Mouse (Mus musculus) layer of hippocampus, adult 9-10 months (tissue): ENCODE data around the gene Gm9195.

Experiments
- DNase-seq: peaks from one replicate; pipeline ENCODE4 v3.0.0; 2022; ENCODE audit warnings: low spot score

The Gm9195 gene

DNA sequence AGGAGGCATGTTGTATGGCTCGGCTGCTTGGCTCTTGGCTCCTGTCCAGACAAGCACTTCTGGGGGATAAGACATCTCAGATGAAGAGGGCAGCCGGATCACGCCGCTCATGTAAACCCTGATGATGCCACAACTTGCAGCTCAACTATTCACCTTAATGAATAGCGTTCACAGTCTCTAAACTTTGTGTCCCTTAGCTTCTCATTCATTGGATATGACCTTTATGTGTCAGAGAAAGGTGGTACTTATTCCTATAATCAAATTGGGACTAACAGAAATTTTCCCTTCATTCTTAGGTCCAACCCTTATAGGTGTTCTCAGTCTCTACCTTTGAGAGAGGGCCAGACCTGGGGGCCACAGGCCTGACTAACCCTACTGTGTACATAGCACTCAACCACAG is at the start of gene Gm9195:
Gm9195 (minus strand) TSS at position 101 of the 400 bp plus-strand sequence.
- DNase-seq, result no peak

DNA sequence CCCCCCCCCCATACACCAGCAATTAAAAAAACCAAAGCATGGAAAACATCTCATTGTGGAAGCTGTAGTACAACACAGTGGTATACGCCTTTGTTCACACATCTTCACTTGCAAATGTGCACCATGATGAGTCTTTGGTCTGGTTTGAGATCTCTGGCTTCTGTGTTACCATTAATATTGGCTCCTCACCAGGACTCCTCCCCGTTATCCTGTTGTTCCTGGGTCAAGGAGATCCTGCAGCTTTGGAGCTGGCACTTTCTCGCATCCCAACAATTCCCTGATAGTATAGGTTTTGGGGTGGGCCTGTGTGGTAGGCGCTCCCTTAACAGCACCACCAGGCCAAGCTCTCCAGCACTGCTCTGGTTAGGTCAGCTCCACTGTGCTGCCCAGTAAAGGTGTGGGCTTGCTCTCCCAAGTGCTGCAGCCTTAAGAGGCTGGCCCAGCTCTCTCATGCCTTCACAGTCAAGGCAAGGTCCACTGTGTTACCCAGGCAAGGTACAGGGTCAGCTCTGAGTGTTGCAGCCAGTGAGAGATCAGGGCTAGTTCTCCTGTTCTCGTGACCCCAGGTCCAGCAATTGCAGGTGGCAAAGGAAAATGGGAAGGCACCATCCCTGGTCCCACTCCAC is 44.9 kb upstream of the Gm9195 start:
- DNase-seq, result no peak

DNA sequence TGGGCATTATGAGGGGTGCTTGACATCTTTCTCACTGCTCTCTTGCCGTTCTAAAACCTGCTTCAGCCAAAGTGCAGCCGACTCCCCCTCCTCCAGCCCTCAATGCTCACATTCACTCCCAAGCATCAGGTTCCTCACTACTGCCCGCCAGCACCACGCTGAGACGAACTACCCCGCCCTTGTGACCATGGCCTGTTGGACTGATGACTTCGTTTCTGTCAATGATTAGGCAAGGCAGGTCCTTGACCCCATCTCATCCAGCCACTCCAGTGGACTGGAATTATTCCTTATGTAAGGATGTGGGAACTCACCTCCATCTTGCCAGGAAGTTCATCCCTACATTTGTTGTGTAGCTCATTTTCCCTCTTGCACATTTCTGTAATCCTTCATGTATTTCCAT is 42.2 kb upstream of the Gm9195 start:
- no peak for DNase-seq

DNA sequence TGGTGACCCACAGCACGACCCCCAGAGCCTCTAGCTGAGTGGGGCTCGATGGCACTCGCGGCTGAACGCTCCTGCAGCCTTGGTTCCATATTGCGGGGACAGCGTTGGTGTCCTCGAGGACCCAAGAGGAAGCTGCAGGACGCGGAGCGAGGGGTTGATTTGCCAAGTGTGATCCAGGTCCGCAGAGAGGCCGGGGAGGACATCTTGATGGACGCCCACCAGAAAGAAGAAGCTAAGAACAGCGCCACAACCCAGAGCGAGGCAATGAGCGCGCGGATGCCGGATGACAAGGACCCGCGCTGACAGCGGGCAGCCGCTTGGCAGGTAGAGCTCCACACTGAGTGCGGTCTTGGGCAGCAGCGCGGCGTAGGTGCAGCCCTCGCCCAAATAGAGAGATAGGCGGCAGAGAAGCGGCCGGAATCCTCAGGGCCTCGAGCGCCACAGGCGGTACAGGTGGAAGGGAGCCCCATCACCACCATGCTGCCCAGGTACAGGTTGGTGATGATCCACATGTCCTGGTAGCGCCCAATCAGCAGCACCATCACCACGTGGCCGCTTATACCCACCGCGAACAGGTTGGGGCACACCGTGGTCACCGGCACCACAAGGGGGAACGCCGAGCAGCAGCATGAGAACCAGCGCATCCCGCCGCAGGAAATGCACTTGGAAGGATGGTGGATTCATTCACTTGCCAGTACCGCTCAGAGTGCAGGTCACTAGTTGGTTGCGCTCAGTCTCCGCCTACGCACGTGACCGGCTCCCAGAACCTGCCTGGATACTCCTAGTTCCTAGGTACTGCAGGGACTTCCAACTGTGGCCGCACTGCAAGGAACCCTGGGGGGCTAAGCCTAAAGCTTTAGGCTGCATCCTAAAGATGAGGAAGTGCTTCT is 40.6 kb upstream of the Gm9195 start:
- DNase-seq, result no peak

DNA sequence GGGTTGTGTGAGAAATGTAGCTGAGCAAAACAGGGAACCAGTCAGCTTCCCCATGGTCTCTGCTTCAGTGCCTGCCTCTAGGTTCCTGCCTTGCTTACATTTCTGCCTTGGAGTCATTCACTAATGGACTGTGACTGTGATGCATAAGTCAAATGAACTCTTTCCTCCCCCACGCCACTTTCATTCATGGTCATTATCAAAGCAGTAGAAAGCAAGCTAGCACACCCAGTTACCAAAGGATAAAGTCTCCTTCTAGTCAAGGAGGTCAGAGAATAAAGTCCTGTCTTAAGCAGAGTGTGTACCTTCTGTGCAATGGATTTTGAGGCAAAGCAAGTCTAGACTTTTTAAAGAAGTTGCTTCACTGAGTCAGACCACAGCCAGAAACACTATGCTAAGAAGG is 35.5 kb upstream of the Gm9195 start:
- DNase-seq, result no peak

DNA sequence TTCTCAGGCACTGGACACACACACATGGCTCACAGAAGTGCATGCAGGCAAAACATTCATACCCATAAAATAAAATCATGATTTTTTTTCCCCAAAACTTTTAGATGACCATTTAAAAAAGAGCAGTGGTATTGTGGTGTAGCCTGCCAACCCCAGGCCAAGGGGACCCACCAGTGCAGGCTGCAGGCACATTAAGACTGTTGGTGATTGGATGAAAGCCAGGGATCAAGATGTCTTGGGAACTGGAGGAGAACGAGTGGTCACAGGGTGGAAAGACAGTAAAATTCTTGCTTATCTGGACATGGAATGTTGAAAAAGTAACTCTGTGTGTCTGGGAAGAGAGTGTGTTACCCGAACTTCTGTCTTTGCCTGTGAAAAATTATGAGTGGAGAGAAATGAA is 27.9 kb upstream of the Gm9195 start:
- DNase-seq, result no peak

DNA sequence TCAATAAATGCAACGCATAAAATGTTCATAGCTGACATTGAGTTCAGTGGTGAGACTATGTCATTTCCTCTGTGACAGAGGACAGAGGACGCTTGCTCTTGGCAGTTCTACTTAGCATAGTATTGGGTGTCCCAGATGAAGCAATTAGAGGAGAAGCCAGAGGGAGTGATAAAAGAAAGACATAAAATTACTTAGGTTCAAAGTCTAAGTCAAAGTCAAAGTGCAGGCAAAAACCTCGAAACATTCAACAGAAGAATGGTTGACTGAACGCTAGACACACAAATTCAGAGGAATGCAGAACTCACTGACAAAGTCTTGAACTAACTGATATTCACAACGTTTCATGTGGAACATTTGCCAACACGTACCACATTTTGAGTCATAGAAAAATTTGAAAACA is 27.1 kb upstream of the Gm9195 start:
- no peak for DNase-seq

DNA sequence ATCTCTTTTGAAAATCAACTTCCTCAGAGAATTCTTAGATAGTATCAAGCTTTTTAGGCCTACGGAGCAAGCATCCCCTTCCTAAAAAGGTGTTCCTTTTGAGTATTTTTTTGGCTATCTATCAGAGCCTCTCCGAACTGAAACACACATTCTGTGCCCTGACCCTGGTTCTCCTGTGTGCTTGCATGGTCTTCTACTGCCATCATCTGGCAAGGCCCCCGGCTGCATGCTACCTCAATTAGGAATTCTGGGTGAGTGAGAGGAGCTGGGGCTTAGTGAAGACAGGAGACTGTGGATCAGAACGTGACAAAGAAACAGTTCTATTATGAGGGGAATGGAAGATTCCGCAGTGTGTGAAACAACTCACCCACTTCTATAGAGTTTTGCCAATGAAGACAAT is 24.7 kb upstream of the Gm9195 start:
- peak; percentile 20 for DNase-seq

DNA sequence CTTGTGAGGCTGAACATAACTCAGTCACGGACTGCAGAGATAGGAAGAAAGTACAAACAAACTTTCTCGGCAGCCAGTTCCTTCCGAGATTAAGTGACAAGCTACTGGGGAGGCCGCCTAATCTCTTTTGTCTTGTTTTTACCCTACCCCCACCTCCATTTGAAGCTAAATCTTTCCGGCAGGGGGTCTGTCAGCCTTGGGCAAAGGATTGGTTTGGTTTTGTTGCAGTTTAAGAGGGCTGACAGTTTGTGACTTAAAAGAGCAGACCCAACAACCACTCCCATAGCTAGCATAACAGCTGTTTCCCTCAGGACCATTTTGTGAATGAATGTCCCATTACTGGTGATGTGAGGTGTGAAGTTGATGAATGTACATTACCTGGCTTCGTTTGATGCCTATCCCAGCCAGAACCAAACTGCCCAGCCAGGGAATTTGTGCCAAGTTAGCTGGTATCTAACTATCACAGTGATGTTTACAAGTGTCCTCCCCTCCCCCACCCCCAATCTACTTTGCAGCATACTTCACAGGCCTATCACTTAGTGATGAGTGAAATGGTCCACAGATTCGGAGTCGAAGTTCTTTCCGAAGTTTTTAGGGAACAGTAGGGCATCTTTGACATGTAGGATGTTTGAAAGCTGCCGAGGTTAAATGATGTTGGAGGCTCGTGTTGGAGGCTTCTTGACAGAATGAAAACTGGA is 15.2 kb upstream of the Gm9195 start:
- no peak for DNase-seq

DNA sequence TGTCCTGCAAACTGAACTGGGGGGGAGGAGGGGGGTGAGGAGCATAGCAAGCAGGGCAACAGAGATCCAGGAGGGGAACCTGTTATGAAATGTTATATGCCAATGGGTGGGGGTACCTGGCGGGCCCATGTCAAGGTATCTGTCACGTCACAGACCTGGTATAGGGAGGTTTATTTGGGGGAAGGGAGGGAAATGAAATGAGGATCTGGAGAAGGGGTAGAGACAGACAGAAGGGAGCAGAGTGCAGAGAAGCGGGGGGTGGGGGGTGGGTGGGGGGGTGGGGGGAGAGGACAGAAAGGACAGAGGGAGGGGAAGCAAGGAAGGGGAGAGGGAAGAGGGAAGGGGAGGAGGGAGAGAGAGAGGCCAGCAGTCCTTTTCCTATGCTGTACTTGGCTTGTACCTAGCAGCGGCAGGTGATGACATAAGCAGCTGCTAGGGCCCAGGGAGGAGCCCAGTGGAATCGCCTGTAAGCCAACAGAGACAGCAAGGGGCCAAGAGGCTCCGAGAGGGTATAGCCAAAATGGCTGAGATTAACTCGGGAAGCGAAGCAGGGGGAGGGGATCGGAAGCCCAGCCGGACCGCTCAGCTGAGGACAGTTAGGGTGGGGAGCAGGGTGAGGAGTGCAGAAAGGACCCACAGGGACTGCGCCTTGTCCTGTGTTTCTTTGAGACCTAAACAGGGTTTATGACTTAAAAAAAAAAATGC is 14.5 kb upstream of the Gm9195 start:
- DNase-seq, result no peak

DNA sequence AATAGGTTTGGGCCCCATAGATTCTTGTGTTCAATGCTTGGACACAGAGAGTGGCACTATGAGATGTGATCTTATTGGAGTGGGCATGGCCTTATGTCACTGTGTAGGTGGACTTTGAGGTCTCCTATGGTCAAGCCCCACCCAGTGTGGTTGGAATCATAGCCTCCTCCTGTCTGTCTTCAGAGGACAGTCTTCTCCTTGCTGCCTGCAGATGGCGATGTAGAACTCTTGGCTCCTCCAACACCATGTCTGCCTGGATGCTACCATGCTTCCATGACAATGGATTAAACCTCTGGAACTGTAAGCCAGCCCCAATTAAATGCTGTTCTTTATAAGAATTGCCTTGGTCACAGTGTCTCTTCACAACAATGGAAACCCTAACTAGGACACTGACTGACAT is 13.3 kb upstream of the Gm9195 start:
- DNase-seq, result no peak

DNA sequence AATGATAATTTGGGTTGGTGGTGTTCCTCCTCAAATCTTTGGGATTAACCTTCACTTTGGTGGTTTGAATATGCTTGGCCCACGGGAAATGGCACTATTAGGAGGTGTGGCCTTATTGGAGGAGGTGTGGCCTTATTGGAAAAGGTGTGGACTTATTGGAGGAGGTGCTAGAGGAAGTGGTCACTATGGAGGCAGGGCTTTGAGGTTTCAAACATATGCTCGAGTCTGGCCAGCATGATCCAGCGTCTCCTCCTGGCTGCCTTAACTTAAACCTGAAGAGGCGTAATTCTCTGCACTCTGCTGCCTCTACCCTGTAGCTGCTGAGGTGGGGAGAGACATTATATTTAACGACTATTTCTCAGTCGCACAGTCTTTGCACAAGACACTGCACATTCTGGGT is 11.6 kb upstream of the Gm9195 start:
- no peak for DNase-seq

DNA sequence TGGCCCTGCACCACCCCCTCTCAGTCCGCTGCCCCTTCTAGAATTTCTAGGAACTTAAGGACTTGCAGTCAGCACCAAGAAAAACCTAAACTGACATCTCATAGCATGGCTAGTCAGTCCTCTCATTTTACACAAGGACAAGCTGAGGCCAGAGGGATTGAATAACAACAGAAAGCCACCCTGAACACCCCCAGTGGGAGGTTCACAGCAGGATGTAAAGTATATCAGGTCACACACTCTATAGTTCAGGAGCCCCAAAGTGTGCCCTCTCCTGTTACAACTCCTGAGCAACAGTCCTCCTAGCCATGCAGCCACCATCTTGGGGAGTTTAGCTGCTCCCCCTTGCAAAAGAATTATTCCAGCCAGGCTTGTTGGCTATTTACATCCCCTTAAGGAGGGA is 2.1 kb upstream of the Gm9195 start:
- no peak for DNase-seq

DNA sequence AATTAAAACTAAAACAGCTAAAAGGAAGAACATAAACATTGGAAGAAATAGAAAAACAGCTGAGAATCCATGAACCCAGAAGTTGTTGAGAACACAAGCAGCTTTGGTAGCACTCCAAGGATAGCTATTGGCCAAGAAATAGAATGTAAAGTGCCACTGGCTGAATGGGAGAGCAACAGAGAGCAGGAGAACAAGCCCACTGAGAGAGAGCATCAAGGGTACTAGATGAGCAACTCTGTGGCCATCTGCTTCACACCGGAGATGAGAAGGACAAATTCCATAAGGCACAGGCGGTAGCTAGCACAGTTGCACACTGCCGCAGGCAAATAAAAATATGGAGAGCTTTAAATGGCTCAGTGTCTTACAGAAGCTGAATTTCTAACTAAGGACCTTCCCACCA is 1.3 kb downstream of the Gm9195 start:
- DNase-seq, result no peak

DNA sequence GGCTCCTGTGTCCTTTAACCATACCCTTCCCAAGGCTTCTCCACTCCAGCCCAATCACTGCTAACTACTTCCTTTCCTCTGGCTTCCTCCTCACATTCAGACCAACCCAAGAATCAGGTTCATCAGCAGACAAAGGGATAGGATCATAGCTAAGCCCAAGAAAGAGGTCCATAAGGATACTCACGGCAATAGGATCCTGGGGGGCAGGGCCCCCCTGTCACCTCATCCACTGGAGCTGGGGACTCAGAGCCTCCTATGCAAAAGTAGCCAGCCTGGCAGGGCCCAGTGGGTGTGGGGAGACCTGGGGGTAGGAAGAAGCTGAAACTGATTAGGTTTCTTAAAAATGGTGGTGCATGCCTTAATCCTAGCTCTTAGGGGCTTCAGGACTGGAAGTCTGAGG is 17.1 kb downstream of the Gm9195 start:
- DNase-seq, result no peak

DNA sequence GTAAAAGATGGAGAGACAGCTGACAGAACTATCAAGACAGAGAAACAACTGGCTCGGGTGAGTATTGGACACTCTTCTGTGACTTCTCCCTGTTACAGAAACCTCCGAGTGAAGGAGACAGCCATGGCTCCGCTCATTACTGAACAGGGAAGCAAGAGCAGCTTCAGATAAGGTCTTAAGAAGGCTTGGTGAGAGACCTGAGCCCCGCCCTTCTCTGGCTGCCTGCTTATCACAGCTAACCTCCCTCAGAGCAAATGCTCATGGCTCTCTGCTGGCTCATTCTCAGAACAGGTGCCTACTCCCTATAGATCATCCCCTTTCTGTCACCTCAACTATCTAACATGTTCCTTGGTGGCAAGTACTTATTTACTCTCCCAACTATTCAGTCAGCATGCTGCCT is 23.2 kb downstream of the Gm9195 start:
- no peak for DNase-seq

DNA sequence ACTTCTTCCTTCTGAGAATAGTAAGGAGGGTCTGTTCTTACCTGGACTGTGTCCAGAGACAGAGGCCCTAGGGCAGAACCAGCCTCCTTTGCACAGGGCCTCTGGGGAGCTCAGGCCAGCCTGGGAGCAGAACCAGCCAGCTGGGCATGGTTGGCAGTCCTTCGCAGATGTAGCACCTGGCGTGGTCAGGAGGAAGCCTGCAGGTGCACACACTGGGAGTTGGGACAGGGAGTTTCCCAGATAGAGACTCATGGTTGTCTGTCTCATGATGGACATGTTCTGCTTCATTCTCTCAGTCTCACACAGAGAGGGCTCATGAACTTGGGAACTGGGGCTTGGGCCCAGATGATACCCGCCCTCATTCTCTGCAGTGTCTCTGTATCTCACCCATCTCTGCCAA is 25.3 kb downstream of the Gm9195 start:
- DNase-seq, result no peak

DNA sequence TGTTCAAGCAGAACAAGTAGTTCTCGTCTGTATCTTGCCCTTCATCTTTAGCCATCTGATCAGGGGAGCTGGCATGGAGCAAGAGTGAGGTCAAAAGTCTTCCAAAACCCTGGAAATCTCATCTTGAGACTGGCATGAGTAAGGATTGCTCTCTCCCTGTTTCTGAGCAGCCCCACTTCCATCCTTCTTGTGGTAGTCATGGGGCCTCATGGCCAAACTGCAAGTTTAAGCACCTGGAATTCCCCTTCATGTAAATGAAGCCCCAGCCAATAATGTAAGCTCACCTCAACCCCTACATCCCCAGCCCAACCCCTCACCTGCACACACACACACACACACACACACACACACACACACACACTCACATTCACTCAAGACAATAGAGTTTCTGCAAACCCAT is 30.0 kb downstream of the Gm9195 start:
- DNase-seq, result no peak

DNA sequence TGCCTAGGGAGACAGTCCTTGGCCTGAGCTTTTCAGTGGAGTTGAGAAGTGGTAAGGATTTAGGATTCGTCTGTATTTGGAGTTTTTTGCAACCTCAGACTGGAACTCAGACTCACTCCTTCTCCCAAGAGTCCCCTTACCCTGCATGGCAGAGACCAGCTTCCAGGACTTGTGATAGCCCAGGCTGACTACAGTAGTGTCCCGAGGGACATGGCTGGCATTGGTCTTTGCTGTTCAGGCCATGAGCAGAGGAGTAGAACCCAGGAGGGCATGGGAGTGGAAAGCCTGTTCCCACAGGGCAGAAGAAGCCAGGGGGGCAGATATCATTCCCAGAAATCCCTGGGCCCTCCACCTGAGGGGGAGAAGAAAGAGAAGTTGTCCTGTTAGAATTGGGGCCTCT is 31.3 kb downstream of the Gm9195 start:
- DNase-seq, result no peak

DNA sequence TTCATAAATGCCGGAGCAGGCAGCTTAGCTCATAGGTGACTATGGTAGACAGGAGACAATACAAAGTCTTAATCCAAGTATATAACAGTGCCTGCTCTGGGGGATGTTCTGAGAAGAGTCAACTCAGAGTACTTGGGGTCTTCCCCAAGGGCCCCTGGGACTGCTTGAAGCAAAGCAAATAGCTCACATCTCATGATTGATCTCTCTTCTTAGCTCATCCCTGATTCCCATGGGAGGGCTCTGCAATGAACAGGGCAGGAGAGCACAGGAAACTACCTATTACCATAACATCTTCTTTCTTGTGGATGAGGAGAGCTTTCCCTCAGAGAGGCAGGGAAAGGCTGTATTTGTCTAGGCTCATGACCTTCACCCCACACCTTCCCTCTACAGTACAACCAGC is 32.7 kb downstream of the Gm9195 start:
- no peak for DNase-seq

DNA sequence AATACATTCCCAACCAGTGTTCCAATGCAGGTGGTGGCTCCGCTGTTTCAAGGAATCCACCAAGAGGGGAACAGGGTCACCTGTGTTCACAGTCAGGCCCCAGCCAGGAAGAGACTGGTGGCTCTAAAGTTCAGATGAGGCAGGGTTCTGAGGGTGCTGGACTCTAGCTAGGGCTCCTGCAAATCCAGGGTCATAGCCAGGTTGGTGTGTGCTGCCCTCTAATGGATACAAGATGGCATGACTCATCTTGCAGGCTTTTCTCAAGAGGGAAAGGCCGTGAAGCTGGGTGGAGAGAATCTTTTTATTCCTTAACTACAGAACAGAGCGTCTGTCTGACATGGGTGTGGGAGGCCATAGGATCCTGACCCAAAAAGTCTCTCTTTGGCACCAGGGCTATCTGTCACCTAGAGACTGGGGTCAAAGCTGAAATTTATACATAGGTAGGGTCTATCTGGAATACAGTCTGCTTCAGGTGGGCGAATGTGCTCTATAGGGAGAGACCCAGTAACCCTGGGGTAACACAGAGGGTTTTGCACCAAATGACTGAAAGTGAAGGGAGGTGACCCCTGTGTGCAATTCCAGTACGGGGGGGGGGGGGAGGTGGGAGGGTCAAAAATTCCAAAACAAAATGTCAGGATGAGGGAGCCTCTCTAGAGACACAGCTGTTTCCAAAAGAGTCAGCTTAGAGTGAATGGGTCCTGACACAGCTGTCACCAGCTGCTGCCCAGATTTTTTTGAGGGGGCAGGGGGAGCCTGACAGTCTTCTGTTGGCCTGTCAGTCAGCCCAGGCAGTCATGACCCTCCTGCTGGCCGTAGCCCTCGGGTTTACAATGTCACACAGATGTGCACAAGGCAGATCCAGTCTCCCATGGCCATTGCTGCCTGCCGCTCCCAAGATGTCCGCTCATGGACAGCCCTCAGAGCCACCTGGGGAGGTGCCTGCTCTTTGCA is 44.2 kb downstream of the Gm9195 start:
- no peak for DNase-seq
